Mouse (Mus musculus): ENCODE results near the gene Pemt. TPM values are rescaled to one million over a fixed set of nuclear protein-coding genes. Genes with fewer than 3 reads are reported as not detected.
A peak's percentile ranks its signal among the peaks of the same experiment; 100 is the strongest.

The Pemt gene
- polyA plus RNA-seq, 1 experiment from 2014 or later: 8.3 TPM

DNA sequence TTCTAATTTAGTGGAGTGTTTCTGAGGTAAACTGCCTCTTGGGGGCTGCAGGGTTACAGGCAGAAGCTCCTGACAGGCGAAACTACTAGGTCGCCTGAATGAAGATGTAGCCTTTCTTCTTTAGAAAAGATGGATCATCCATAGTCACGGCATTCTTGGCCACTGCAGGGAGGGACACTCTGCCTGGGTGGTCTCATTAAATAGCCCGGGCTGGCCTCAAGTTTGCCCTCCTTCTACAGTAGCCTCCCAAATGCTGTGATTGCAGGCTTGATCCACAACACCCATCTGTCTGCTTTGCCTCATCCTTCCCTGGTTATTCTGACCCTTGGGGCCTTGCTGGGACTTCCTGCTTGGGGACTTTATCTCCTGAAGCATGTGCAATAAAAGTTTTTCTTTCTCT, 116.3 kb downstream of the Pemt start:
- DNase-seq (ENCODE audit: low spot score) (no peak), ATAC-seq (ENCODE audit: low FRiP score, low TSS enrichment) (no peak)
- no peak for TF ChIP-seq CTCF (IDR thresholded peaks at IDR 0.05; ENCODE audit: low read depth)
- TF ChIP-seq EP300 (optimal IDR thresholded peaks at IDR 0.05): no peak
- no peak overlapping the region for H3K4me2 ChIP-seq (replicated peaks; ENCODE audit: low read depth)
- no peaks in the 10 kb centered on the region for H3K4me1 ChIP-seq (replicated peaks; ENCODE audit: control insufficient read depth, insufficient read depth)
- WGBS: 52% methylated on average over 4 of the region's 4 CpGs
- no peak overlapping the region for H3K9ac ChIP-seq (ENCODE audit: low read length)
- no peaks in the 10 kb centered on the region for H3K36me3 ChIP-seq (ENCODE audit: control insufficient read depth, insufficient read depth, low read length)
- no peaks in the 10 kb centered on the region for H3K9me3 ChIP-seq (ENCODE audit: control insufficient read depth, low read length)
- no peak overlapping the region for H3K27ac ChIP-seq (replicated peaks)
- no peak overlapping the region for H3K4me3 ChIP-seq (ENCODE audit: low read depth, low read length)
- no peaks in the 10 kb centered on the region for H3K27me3 ChIP-seq (ENCODE audit: control insufficient read depth, insufficient read depth, low read length)

DNA sequence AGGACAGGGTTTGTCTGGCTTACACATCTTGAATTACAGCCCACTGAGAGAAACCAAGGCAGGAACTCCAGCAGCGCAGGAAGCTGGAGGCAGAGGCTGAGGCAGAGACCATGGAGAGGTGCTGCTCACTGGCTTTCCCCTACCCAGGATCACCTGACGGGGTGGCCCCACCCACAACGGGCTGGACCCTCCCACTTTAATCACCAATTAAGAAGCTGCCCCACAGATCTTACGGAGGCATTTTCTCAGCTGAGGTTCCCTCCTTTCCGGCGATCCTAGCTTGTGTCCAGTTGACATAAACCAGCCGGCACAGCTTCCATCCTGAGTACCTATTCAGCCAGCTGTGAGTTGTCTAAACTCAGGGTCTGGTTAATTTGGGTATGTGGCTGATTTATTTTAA, 125.0 kb downstream of the Pemt start:
- H3K27me3 ChIP-seq (ENCODE audit: control insufficient read depth, insufficient read depth, low read length): no peaks in the 10 kb centered on the region
- DNase-seq (ENCODE audit: low spot score) (peak; percentile 74), ATAC-seq (ENCODE audit: low FRiP score, low TSS enrichment) (peak; percentile 80)
- peak overlapping the region; percentile 38 for H3K4me2 ChIP-seq (replicated peaks; ENCODE audit: low read depth)
- H3K27ac ChIP-seq (replicated peaks): no peak overlapping the region
- no peaks in the 10 kb centered on the region for H3K4me1 ChIP-seq (replicated peaks; ENCODE audit: control insufficient read depth, insufficient read depth)
- H3K36me3 ChIP-seq (ENCODE audit: control insufficient read depth, insufficient read depth, low read length): no peaks in the 10 kb centered on the region
- H3K9ac ChIP-seq (ENCODE audit: low read length): peak overlapping the region; percentile 23; the same call in 1 of the 2 replicates
- peak overlapping the region; percentile 15; the same call in 1 of the 2 replicates for H3K4me3 ChIP-seq (ENCODE audit: low read depth, low read length)
- 26% methylated on average over 7 of the region's 7 CpGs for WGBS
- TF ChIP-seq EP300 (optimal IDR thresholded peaks at IDR 0.05) (no peak), CTCF (IDR thresholded peaks at IDR 0.05; ENCODE audit: low read depth) (no peak)
- no peaks in the 10 kb centered on the region for H3K9me3 ChIP-seq (ENCODE audit: control insufficient read depth, low read length)

Other genes with a start within 250 kb of the Pemt start
- 16.1 and 16.9 TPM in 2 replicates for gene Flcn, start 236.5 kb downstream of the Pemt start, polyA plus RNA-seq (2015; fragmentation: Nextera tagmentation; extraction: Ambion mirVana)
- 21.9 and 23.4 TPM in 2 replicates for gene Nt5m, start 207.0 kb downstream of the Pemt start, polyA plus RNA-seq (2015; fragmentation: Nextera tagmentation; extraction: Ambion mirVana)
- 90.8 and 92.8 TPM in 2 replicates for gene Cops3, start 206.7 kb downstream of the Pemt start, polyA plus RNA-seq (2015; fragmentation: Nextera tagmentation; extraction: Ambion mirVana)
- gene Med9, start 98.3 kb downstream of the Pemt start, polyA plus RNA-seq (2015; fragmentation: Nextera tagmentation; extraction: Ambion mirVana): 27.7 and 27.8 TPM in 2 replicates
- 1.3 TPM in 2 replicates for gene Rasd1, start 81.5 kb downstream of the Pemt start, polyA plus RNA-seq (2015; fragmentation: Nextera tagmentation; extraction: Ambion mirVana)
- gene Rai1, start 58.5 kb upstream of the Pemt start, polyA plus RNA-seq (2015; fragmentation: Nextera tagmentation; extraction: Ambion mirVana): 10.6 and 10.7 TPM in 2 replicates
- 44.7 and 47.9 TPM in 2 replicates for gene Srebf1, start 176.1 kb upstream of the Pemt start, polyA plus RNA-seq (2015; fragmentation: Nextera tagmentation; extraction: Ambion mirVana)